Mouse (Mus musculus) heart, embryonic 12.5 days (tissue): ENCODE data around the gene Ppp2r1b. TPM values are rescaled to one million over a fixed set of nuclear protein-coding genes. Genes with fewer than 3 reads are reported as not detected.
"Not testable (repeated sequence)": the region's sequence is repeated elsewhere in the genome, so short reads cannot be mapped to it uniquely, and the experiment has no call there.

Experiments used
- ATAC-seq: fragments of 200-750 bp; cut with Nextera tagmentation; 2 replicates; pipeline ENCODE4 v1.8.0; 2017; ENCODE audit warnings: moderate TSS enrichment, moderate library complexity; ENCODE audit not compliant: insufficient number of reproducible peaks, low FRiP score
- H3K27ac ChIP-seq: fragments of 300-500 bp; sonication (generic); 2 replicates; pipeline ENCODE4 v1.5.1; 2016; ENCODE audit warnings: mild to moderate bottlenecking, moderate library complexity; ENCODE audit not compliant: poor library complexity, severe bottlenecking
- H3K27me3 ChIP-seq: fragments of 300-500 bp; sonication (generic); replicated peaks from 2 replicates; pipeline ENCODE4 v1.6.1; 2016; ENCODE audit warnings: mild to moderate bottlenecking, moderate library complexity
- H3K36me3 ChIP-seq: fragments of 300-500 bp; sonication (generic); 2 replicates; pipeline ENCODE4 v1.6.1; 2016; ENCODE audit warnings: mild to moderate bottlenecking, moderate library complexity
- H3K4me1 ChIP-seq: fragments of 300-500 bp; sonication (generic); replicated peaks from 2 replicates; pipeline ENCODE4 v1.6.1; 2016; ENCODE audit warnings: mild to moderate bottlenecking
- H3K4me2 ChIP-seq: fragments of 300-500 bp; sonication (generic); 2 replicates; pipeline ENCODE4 v1.6.1; 2016; ENCODE audit warnings: mild to moderate bottlenecking, moderate library complexity
- H3K4me3 ChIP-seq: fragments of 300-500 bp; sonication (generic); 2 replicates; pipeline ENCODE4 v1.5.1; 2016; ENCODE audit warnings: mild to moderate bottlenecking
- H3K9ac ChIP-seq: fragments of 300-500 bp; sonication (generic); 2 replicates; pipeline ENCODE4 v1.6.1; 2016; ENCODE audit warnings: mild to moderate bottlenecking, moderate library complexity
- H3K9me3 ChIP-seq: fragments of 300-500 bp; sonication (generic); replicated peaks from 2 replicates; pipeline ENCODE4 v1.6.1; 2016; ENCODE audit warnings: mild to moderate bottlenecking, moderate library complexity
- WGBS: fragments of 180-500 bp; shearing (Covaris S2); methylation state at CpG from one replicate; pipeline ENCODE4 v1.1.7; 2016; 5-methylcytosine and 5-hydroxymethylcytosine counted together
- polyA plus RNA-seq: library from polyadenylated mRNA; unstranded; fragments of >200 nt; fragmentation: Nextera tagmentation; extraction: Ambion mirVana; gene quantifications from 2 replicates; pipeline ENCODE4 v1.2.1, GENCODE M21; 2016

Gene Ppp2r1b
- polyA plus RNA-seq, 1 experiment from 2014 or later: 62.1 TPM

DNA sequence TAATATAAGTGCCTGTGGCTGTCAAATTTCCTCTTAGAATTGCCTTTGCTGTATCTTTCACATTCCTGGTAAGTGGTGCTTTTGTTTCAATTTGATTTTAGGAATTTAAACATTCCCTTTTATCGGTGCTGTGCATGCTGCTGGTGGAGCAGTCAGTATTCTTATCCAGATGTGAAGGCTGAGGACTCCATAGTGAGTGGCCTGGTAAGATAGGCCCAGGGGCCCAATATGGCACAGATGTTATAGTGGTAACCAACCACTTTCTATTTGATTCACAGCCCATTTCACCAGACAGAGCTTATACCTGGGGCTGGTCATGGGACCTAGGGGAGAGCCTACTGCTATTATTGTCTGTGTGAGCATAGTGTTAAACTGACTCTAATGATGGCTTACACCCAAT, 28.6 kb upstream of the Ppp2r1b start:
- Histone ChIP-seq H3K9me3 (no peaks in the 10 kb centered on the region), H3K27me3 (no peaks in the 10 kb centered on the region), H3K27ac (no peak overlapping the region), H3K9ac (no peak overlapping the region), H3K4me3 (no peak overlapping the region), H3K4me1 (no peaks in the 10 kb centered on the region), H3K36me3 (peaks cover 58% of the 10 kb centered on the region), H3K4me2 (no peak overlapping the region)
- ATAC-seq: no peak
- 80% methylated on average over 1 of the region's 1 CpGs for WGBS

- no peak overlapping the region for H3K4me2 ChIP-seq
- H3K9me3 ChIP-seq: no peaks in the 10 kb centered on the region
- H3K4me1 ChIP-seq: no peaks in the 10 kb centered on the region
- no peak for ATAC-seq
- no peak overlapping the region for H3K9ac ChIP-seq
- H3K27me3 ChIP-seq: no peaks in the 10 kb centered on the region
- H3K27ac ChIP-seq: no peak overlapping the region
- 83% methylated on average over 6 of the region's 6 CpGs for WGBS
- no peak overlapping the region for H3K4me3 ChIP-seq
- peaks cover 65% of the 10 kb centered on the region for H3K36me3 ChIP-seq
These were observed 27.1 kb upstream of the Ppp2r1b start for GRCm38 (mm10) chr9:50818050-50818449.

DNA sequence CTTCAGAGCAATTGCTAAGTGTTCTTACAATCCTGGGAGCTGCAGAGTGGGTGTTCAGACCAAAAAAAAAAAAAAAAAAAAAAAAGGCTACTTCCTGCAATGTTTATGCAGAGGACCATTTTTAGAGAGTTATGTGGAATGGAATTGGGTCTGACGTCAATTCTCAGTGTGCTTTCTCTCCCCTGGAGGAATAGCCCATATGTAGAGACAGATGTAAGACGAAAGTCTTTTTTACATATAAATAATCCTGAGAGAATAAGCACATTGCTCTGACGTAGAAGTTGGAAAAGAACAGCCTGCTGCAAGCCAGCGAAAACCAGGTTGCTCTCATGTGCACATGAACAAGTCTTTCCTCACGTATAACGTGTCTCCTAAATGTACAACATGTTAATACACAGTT, 25.4 kb upstream of the Ppp2r1b start:
- Histone ChIP-seq H3K36me3 (peaks cover 59% of the 10 kb centered on the region), H3K4me1 (no peaks in the 10 kb centered on the region), H3K27me3 (no peaks in the 10 kb centered on the region), H3K27ac (no peak overlapping the region), H3K9ac (no peak overlapping the region), H3K4me2 (no peak overlapping the region), H3K4me3 (no peak overlapping the region), H3K9me3 (no peaks in the 10 kb centered on the region)
- no peak for ATAC-seq
- 90% methylated on average over 6 of the region's 6 CpGs for WGBS

GRCm38 (mm10) chr9:50821651-50822050, 23.4 kb upstream of the Ppp2r1b start:
- WGBS: 93% methylated on average over 6 of the region's 6 CpGs
- Histone ChIP-seq H3K36me3 (peaks cover 52% of the 10 kb centered on the region), H3K4me2 (no peak overlapping the region), H3K4me1 (no peaks in the 10 kb centered on the region), H3K27ac (no peak overlapping the region), H3K27me3 (no peaks in the 10 kb centered on the region), H3K9me3 (no peaks in the 10 kb centered on the region), H3K9ac (no peak overlapping the region), H3K4me3 (no peak overlapping the region)
- no peak for ATAC-seq

GRCm38 (mm10) chr9:50822216-50822615, 22.9 kb upstream of the Ppp2r1b start:
- no peak overlapping the region for H3K27ac ChIP-seq
- 90% methylated on average over 5 of the region's 5 CpGs for WGBS
- no peak overlapping the region for H3K9ac ChIP-seq
- H3K4me3 ChIP-seq: no peak overlapping the region
- H3K4me2 ChIP-seq: no peak overlapping the region
- no peaks in the 10 kb centered on the region for H3K9me3 ChIP-seq
- H3K4me1 ChIP-seq: no peaks in the 10 kb centered on the region
- no peak for ATAC-seq
- H3K27me3 ChIP-seq: no peaks in the 10 kb centered on the region
- H3K36me3 ChIP-seq: peaks cover 47% of the 10 kb centered on the region

DNA sequence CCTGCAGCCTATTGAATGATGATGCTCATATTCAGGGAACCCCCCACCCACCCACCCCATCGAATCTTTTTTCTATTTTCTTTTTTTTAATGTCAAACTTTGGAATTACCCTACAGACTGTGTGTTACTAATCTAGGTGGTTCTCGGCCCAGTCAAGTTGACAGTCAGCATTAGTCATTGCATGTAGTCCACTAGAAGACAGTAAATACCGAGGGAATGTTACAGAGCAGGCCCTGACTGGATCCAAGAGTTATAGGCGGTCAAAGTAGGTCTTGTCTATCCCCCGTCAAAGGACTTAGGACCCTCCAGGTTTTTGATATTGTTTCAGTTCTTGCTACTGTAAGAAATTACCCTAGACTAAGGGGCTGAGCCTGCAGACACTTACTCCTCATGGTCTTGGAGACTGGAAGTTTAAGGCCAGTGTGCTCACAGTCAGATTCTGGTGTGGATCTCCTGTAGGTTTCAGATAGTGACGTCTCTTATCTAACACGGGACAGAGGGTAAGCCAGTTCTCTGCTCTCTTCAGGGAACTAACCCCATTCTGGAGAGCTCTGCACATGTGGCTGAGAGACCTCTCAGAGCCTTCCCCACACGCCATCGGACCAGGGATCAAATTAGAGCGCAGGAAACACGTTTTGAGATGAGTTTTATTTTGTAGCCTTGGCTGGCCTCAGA, 21.2 kb upstream of the Ppp2r1b start:
- H3K36me3 ChIP-seq: peaks cover 46% of the 10 kb centered on the region
- no peaks in the 10 kb centered on the region for H3K9me3 ChIP-seq
- H3K9ac ChIP-seq: no peak overlapping the region
- H3K4me3 ChIP-seq: no peak overlapping the region
- no peak overlapping the region for H3K27ac ChIP-seq
- WGBS: 72% methylated on average over 11 of the region's 11 CpGs
- peak; percentile 75; the same call in 1 of the 2 replicates for ATAC-seq
- no peak overlapping the region for H3K4me2 ChIP-seq
- H3K4me1 ChIP-seq: no peaks in the 10 kb centered on the region
- H3K27me3 ChIP-seq: no peaks in the 10 kb centered on the region

DNA sequence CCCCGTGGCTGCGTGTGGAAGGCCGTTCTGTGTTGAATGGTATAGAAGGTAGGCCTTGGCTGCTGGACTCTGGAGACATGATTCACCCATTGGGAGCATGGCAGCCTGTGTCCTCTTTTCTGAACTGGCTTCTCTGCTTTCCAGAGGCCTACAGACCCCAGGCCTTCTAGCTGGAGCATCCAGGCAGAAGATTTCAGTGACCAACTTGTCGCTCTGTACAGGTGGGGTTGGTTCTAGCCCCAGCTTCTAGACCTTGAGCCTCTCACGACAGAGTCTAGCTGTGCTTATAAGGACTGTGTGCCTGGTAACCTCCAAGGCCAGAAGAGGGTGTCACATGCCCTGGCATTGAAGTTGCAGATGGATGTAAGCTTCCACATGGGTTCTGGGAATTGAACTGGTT, 13.6 kb upstream of the Ppp2r1b start:
- Histone ChIP-seq H3K4me3 (no peak overlapping the region), H3K4me1 (0 out of 2 replicates have a peak, but pooled peaks cover 2% of the 10 kb centered on the region), H3K4me2 (no peak overlapping the region), H3K36me3 (peaks cover 25% of the 10 kb centered on the region), H3K9ac (no peak overlapping the region), H3K27ac (no peak overlapping the region), H3K9me3 (no peaks in the 10 kb centered on the region), H3K27me3 (no peaks in the 10 kb centered on the region)
- 91% methylated on average over 5 of the region's 5 CpGs for WGBS
- ATAC-seq: no peak

GRCm38 (mm10) chr9:50832162-50832561, 12.9 kb upstream of the Ppp2r1b start:
- Histone ChIP-seq H3K36me3 (peaks cover 24% of the 10 kb centered on the region), H3K4me1 (0 out of 2 replicates have a peak, but pooled peaks cover 2% of the 10 kb centered on the region), H3K4me2 (no peak overlapping the region), H3K9ac (no peak overlapping the region), H3K9me3 (no peaks in the 10 kb centered on the region), H3K27me3 (no peaks in the 10 kb centered on the region), H3K4me3 (no peak overlapping the region), H3K27ac (no peak overlapping the region)
- WGBS: 95% methylated on average over 4 of the region's 4 CpGs
- no peak for ATAC-seq

DNA sequence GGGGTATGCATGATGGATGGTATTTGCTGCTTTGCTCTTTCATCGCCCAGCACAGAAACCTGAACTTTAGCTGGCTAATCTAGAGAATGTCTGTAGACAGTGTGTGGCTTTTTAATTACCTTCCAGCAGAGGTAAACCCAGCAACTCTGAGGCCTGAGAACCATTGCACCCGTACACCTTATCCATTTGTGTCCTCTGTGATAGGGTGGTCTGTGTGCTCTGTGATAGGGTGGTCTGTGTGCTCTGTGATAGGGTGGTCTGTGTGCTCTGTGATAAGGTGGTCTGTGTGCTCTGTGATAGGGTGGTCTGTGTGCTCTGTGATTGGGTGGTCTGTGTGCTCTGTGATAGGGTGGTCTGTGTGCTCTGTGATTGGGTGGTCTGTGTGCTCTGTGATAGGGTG, 12.5 kb upstream of the Ppp2r1b start:
- not testable (repeated sequence) for H3K4me2 ChIP-seq, ATAC-seq, H3K9ac ChIP-seq, H3K4me3 ChIP-seq, H3K27me3 ChIP-seq, H3K27ac ChIP-seq, H3K4me1 ChIP-seq, H3K9me3 ChIP-seq
- WGBS: 65% methylated on average over 2 of the region's 2 CpGs
- peaks cover 24% of the 10 kb centered on the region for H3K36me3 ChIP-seq

GRCm38 (mm10) chr9:50833786-50834185, 11.3 kb upstream of the Ppp2r1b start:
- Histone ChIP-seq H3K36me3 (peaks cover 19% of the 10 kb centered on the region), H3K4me1 (0 out of 2 replicates have a peak, but pooled peaks cover 2% of the 10 kb centered on the region), H3K27me3 (no peaks in the 10 kb centered on the region), H3K9ac (no peak overlapping the region), H3K4me3 (no peak overlapping the region), H3K27ac (no peak overlapping the region), H3K4me2 (no peak overlapping the region), H3K9me3 (no peaks in the 10 kb centered on the region)
- ATAC-seq: no peak
- WGBS: 73% methylated on average over 8 of the region's 8 CpGs

- no peak for ATAC-seq
- Histone ChIP-seq H3K9ac (no peak overlapping the region), H3K27me3 (no peaks in the 10 kb centered on the region), H3K27ac (no peak overlapping the region), H3K4me1 (0 out of 2 replicates have a peak, but pooled peaks cover 2% of the 10 kb centered on the region), H3K36me3 (peaks cover 19% of the 10 kb centered on the region; the same call in 1 of the 2 replicates), H3K4me2 (no peak overlapping the region), H3K4me3 (no peak overlapping the region), H3K9me3 (no peaks in the 10 kb centered on the region)
- WGBS: 83% methylated on average over 10 of the region's 10 CpGs
These were observed 9.9 kb upstream of the Ppp2r1b start for GRCm38 (mm10) chr9:50835068-50835705.
